Mouse (Mus musculus): ENCODE measurements at regions not wholly inside any gene's neighbourhood (a gene's known extent, or its start where the extent isn't known, plus 50 kb on each side); places are given as distances from the start of the nearest gene placed in this dataset.

GRCm38 (mm10) chr10:70819951-70820350 is 164.2 kb upstream of the Phyhipl start:
- no peak for DNase-seq (ENCODE audit: low spot score in 2 of 2)

- no peak for DNase-seq (ENCODE audit: low spot score in 2 of 2)
Observed at GRCm38 (mm10) chr10:70814354-70815131, 158.8 kb upstream of the Phyhipl start.

GRCm38 (mm10) chr10:70809411-70809810 is 153.6 kb upstream of the Phyhipl start:
- DNase-seq (ENCODE audit: low spot score in 2 of 2): no peak

GRCm38 (mm10) chr10:70806786-70807385 is 151.1 kb upstream of the Phyhipl start:
- DNase-seq (ENCODE audit: low spot score in 2 of 2): no peak

GRCm38 (mm10) chr10:70800736-70801306 is 145.1 kb upstream of the Phyhipl start:
- no peak for DNase-seq (ENCODE audit: low spot score in 2 of 2)

- no peak for DNase-seq (ENCODE audit: low spot score in 2 of 2)
Observed at GRCm38 (mm10) chr10:70799906-70800305, 144.1 kb upstream of the Phyhipl start.

- DNase-seq (ENCODE audit: low spot score in 2 of 2): no peak
Observed at GRCm38 (mm10) chr10:70799191-70799742, 143.5 kb upstream of the Phyhipl start.

GRCm38 (mm10) chr10:70788814-70789452 is 133.2 kb upstream of the Phyhipl start:
- DNase-seq (ENCODE audit: low spot score in 2 of 2): no peak

- DNase-seq (ENCODE audit: low spot score in 2 of 2): no peak
Observed at GRCm38 (mm10) chr10:70781036-70781435, 125.3 kb upstream of the Phyhipl start.

GRCm38 (mm10) chr10:70778596-70778995 is 122.8 kb upstream of the Phyhipl start:
- no peak for DNase-seq (ENCODE audit: low spot score in 2 of 2)

- no peak for DNase-seq (ENCODE audit: low spot score in 2 of 2)
Observed at GRCm38 (mm10) chr10:70774571-70774970, 118.8 kb upstream of the Phyhipl start.

GRCm38 (mm10) chr10:70774159-70774558 is 118.4 kb upstream of the Phyhipl start:
- no peak for DNase-seq (ENCODE audit: low spot score in 2 of 2)

- no peak for DNase-seq (ENCODE audit: low spot score in 2 of 2)
Observed at GRCm38 (mm10) chr10:70767461-70767860, 111.7 kb upstream of the Phyhipl start.

GRCm38 (mm10) chr10:70766869-70767268 is 111.1 kb upstream of the Phyhipl start:
- no peak for DNase-seq (ENCODE audit: low spot score in 2 of 2)

- no peak for DNase-seq (ENCODE audit: low spot score in 2 of 2)
Observed at GRCm38 (mm10) chr10:70766450-70766849, 110.7 kb upstream of the Phyhipl start.

GRCm38 (mm10) chr10:70763206-70763605 is 107.4 kb upstream of the Phyhipl start:
- no peak for DNase-seq (ENCODE audit: low spot score in 2 of 2)

GRCm38 (mm10) chr10:70759686-70760085 is 103.9 kb upstream of the Phyhipl start:
- DNase-seq (ENCODE audit: low spot score in 2 of 2): no peak

GRCm38 (mm10) chr10:70751771-70752170 is 96.0 kb upstream of the Phyhipl start:
- DNase-seq (ENCODE audit: low spot score in 2 of 2): no peak

- DNase-seq (ENCODE audit: low spot score in 2 of 2): no peak
Observed at GRCm38 (mm10) chr10:70750356-70751145, 94.8 kb upstream of the Phyhipl start.

- no peak for DNase-seq (ENCODE audit: low spot score in 2 of 2)
Observed at GRCm38 (mm10) chr10:70746612-70747011, 90.8 kb upstream of the Phyhipl start.

GRCm38 (mm10) chr10:70741909-70742308 is 86.1 kb upstream of the Phyhipl start:
- DNase-seq (ENCODE audit: low spot score in 2 of 2): no peak

All from urinary bladder, postnatal 4 days (tissue).